Mouse (Mus musculus) urinary bladder, postnatal 14 days (tissue): Measurements from ENCODE around the gene Padi1.

ENCODE experiments used
- DNase-seq: peaks from one replicate; pipeline ENCODE4 v3.0.0; 2021; ENCODE audit warnings: low spot score

Padi1 gene

DNA sequence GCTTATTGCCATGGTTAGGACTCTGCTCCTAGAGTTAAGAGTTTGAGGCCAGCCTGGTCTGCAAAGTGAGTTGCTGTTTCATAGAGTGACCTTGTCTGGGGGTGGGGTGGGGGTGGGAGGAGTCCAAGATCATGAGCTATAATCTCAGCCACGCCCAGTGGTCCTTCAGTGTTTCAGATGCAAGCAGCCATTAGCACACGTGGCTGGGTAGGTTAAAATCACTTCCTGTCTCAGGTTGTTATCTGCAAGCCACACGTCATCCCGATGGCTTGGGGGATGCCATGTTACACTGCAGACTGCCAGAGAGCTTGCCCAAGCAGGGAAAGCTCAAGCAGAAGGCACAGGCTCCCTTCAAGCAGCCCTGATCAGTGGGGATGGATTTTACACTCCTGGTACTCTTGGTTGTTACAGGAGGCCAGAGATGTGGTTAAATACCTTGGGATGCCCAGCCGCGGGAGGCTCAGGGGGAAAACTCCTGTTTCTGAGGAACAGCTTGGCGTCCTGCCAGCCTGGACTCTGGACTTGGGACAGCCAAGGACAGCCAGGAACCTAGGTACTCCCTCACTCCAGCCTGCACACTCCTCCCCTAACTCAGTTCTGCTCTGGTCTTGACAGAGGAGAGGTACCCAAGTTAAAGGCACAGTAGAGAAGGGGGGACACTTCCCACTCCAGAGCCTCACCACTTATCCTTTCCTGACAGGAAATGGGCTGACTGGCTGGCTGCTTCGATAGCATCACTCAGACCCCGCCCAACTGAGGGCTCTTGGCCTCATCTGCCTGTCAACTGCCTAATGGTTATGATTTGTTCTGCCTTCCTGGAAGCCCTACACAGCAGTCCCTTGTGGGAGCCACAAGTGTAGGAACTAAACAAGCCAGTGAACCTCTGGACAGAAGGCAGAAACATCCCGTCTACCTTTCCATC, 29.3 kb downstream of the Padi1 start:
- peak; percentile 24 for DNase-seq

DNA sequence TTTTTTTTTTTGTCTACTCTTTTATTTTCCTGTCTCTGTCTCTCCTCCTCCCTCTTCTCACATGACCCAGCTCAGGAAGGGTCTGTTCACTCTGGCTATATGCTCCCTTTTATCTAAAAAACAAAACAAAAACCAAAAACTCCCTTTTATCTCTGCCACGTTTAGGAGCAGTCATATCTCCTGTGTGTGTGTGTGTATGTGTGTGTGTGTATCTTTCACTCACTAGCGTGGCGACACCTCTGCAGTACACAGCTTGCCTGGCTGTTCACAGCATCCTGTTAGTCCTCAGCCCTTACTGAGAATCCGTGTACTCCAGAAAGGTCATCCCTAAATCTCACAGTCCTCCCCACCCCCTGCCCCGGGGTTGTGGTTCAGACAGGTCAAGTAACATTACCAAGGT, 30.1 kb downstream of the Padi1 start:
- no peak for DNase-seq

DNA sequence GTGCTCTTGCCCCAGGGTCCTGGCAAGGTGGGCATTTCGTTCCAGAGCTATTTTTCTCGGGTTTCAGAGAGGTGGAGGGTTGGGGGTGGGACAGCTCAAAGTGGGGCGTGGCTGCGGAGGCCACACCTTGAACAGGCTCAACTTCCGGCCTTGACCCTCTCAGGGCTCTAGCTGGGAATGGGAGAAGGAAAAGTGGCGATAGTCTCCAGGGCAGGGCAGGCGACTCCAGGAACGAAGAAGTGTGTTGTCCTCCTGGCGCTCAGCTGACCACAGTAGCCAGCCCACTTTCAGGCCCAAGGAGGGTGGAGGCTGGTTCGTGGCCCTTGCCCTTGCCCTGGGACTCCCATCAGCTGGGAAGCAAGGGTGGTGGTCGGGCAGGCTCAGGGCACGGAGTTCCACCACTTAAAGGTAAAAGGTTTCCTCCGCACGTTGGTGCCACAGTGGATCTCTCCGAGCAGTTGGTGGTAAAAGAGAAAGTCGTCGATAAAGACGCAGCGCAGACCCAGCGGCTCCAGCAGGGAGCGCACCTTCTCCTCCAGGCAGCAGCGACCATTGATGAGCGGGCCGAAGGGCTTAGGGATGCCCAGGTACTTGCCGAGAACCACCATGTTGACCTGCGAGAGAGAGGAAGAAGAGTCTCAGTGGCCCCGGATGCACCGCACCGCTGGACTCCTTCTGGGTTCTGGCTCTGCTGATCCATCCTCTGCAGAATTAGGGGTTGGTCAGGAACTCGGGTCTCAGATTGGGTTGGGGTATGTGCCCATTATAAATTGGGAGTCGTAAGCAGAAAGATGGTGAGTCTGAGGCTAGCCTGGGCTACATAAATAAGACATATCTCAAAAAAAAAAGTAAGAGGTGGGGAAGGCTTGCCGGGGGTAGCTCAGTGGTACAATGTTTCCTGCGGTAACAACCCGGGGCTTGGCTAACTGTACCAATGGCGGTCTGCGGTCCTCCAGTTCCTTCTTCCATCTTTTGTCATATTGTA, 31.0 kb downstream of the Padi1 start:
- peak; percentile 56 for DNase-seq

GRCm38 (mm10) chr4:140813358-140814185, 32.0 kb downstream of the Padi1 start:
- no peak for DNase-seq

- peak; percentile 45 for DNase-seq
Observed at GRCm38 (mm10) chr4:140812609-140813008, 33.0 kb downstream of the Padi1 start.

- DNase-seq = no peak
Observed at GRCm38 (mm10) chr4:140812191-140812590, 33.4 kb downstream of the Padi1 start.

- DNase-seq = no peak
Observed at GRCm38 (mm10) chr4:140810458-140811260, 34.9 kb downstream of the Padi1 start, which contains the start of gene Padi3. Gene Padi3, minus strand, starts transcription at chr4:140810648.

- DNase-seq = peak; percentile 61
Observed at GRCm38 (mm10) chr4:140809118-140809517, 36.5 kb downstream of the Padi1 start.

DNA sequence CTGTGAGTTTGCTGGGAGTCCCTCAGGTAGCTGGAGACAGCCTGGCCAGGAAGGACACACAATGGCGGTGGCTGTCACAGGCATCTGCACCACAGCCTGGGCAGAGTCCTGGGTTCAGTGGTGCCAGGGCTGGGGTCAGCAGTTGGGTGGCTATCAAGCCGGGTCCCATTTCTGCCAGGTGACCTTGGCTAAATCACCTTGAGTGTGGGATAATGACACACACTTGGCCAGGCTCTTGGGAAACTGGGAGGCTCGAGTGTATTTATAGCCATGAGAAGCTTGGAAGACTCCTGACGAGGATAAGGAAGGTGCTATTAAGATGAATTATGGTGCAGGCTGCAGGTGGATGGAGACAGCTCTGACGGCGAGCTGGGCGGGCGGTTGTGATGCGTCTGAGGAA, 41.0 kb downstream of the Padi1 start:
- DNase-seq = no peak

- DNase-seq = no peak
Observed at GRCm38 (mm10) chr4:140801364-140801763, 44.2 kb downstream of the Padi1 start.

DNA sequence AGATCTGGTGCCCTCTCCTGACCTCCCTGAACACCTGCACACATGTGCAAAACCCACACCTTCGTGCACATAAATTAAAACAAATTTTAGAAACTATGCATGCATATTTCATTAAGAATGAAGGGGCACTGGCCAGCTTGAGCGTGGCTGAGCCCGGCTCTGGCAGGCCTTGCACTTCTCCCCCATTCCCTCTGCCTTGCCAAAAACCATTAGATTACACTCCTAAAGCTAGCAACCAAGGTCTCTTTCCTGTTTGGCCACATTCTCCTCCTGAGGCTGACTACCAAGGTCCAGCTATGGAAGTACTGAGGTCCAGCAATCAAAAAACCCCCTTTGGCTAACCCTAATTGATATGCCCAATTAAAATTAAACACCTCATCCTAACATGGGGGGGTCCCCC, 48.8 kb downstream of the Padi1 start:
- DNase-seq = no peak

DNA sequence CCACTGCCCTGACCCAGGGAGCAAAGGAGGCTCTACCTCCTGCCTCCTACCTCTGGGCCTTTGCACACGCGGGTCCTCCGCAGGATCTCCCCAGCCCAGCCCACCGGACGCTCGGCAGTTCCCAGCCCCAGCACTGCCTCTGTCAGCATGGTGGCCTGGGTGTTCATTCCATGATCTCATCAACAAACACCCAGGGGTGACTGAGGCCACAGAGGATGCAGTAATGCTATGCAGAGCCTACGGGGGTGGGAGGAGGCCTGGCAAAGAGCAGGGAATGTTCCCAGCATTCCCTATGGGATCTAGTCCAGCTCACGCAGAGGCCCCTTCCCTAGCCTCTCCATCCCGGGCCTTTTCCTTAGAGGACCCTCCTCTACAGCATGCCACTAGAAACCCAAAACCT, 50.9 kb downstream of the Padi1 start:
- DNase-seq = no peak

GRCm38 (mm10) chr4:140793795-140794194, 51.8 kb downstream of the Padi1 start:
- DNase-seq = no peak

GRCm38 (mm10) chr4:140792584-140792983, 53.0 kb downstream of the Padi1 start:
- DNase-seq = no peak

- DNase-seq = no peak
Observed at GRCm38 (mm10) chr4:140791071-140791470, 54.5 kb downstream of the Padi1 start.

GRCm38 (mm10) chr4:140789983-140790382, 55.6 kb downstream of the Padi1 start:
- DNase-seq = no peak

- peak; percentile 79 for DNase-seq
Observed at GRCm38 (mm10) chr4:140788983-140789382, 56.6 kb downstream of the Padi1 start.

GRCm38 (mm10) chr4:140788264-140788663, 57.3 kb downstream of the Padi1 start:
- DNase-seq = no peak

DNA sequence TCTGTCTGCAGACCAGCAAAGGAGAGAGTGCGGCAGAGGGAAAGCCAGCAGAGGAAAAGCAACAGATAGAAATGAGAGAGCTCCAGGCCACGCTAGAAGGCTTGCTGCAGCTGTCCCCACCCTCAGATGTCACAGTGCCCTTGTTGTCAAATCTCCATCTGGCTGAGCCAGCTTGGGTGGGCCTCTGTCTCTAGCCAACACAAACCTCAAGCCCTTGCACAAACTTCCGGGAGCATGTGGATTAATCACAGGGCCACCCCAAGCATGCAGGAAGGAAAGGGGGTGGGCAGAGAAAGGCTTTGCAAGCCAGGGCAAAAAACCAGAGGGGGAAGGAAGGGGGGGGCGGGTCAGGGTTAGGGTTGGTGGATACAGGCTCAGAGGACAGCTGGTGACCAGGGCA, 58.2 kb downstream of the Padi1 start:
- peak; percentile 45 for DNase-seq

DNA sequence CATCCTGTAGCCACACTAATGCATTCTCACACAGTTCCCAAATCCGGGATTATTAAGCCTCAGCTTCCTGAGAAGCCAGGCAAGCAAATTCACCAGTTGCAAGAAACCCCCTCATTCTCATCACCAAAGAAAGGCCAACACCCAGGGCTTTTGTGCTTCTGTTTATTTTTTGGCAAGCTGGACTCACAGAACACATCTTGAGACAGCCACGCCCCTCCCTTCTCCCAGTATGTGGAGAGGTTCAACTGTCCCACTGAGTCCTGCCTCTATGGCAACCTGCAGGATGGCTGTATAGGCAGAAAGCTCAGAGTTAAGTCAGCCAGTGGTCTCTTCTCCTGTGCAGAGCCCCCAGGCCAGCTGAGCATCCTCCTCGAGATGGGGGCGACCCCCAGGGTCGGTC, 60.4 kb downstream of the Padi1 start:
- no peak for DNase-seq
